Mouse (Mus musculus): ENCODE data around the gene Col18a1. TPM values are rescaled to one million over a fixed set of nuclear protein-coding genes. Genes with fewer than 3 reads are reported as not detected.

Gene Col18a1
- polyA plus RNA-seq (2015; fragmentation: Nextera tagmentation; extraction: Ambion mirVana), result 53.1 and 62.7 TPM in 2 replicates

DNA sequence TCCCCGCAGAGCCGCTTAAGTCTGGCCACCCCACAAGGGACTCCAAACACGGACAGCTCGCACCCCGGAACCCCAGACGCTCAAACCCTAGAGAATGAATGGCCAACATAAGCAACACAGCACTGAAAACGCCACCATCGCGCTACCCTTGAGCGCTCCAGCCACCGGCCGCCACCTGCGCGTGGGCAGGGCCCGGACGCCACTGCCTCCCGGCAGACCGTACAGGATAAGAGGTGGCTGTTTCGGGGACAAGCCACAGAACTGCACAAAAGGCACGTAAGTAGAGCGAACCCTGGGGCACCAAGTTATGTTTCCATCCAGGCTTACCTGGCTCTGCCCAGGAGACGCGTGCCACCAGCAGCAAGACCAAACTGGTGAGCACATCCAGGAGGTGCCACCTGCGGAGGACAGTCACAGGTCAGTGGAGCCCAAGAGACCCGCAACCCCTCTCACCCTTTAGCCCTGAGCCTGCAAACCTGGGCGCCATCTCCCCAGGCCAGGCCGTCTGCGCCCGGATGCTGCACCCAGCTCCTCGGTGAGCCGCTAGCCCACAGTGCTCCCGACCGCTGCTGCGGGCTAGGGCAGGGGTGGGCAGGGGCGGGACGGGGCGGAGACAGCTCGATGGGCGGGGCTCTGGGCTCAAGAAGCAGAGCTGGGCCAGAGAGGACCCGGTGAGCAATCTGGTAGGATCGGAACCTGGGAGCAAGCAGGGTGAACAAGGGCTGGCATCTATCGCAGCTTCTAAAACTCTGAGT is at the start of gene Col18a1:
Gene Col18a1 (minus strand): TSS at position 586 of the 755 bp plus-strand sequence.
- ATAC-seq (ENCODE audit: low FRiP score), result peak; percentile 70
- peak within 1 kb of the TSS; percentile 30; the same call in 1 of the 2 replicates for H3K27ac ChIP-seq
- peak within 1 kb of the TSS; percentile 49 for H3K4me3 ChIP-seq

GRCm38 (mm10) chr10:77215641-77216040 is 49.3 kb upstream of the Col18a1 start:
- no peak overlapping the region for H3K4me3 ChIP-seq
- no peak overlapping the region for H3K27ac ChIP-seq
- WGBS, result 73% methylated on average over 4 of the region's 4 CpGs
- no peaks in the 10 kb centered on the region for H3K9me3 ChIP-seq
- no peak overlapping the region for H3K4me2 ChIP-seq
- ATAC-seq (ENCODE audit: low FRiP score), result no peak
- H3K36me3 ChIP-seq, result no peaks in the 10 kb centered on the region
- no peak overlapping the region for H3K9ac ChIP-seq
- no peaks in the 10 kb centered on the region for H3K27me3 ChIP-seq
- peaks cover 10% of the 10 kb centered on the region; the same call in 1 of the 2 replicates for H3K4me1 ChIP-seq (replicated peaks)

More for the DNA sequence above, at the start of gene Col18a1:
- Histone ChIP-seq H3K9me3 (no peaks in the 10 kb centered on the region), H3K9ac (peak within 1 kb of the TSS; percentile 67), H3K4me2 (peak within 1 kb of the TSS; percentile 93), H3K4me1 (replicated peaks) (peaks cover 32% of the 10 kb centered on the region), H3K27me3 (peaks cover 37% of the 10 kb centered on the region), H3K36me3 (no peaks in the 10 kb centered on the region)
- WGBS, result under 1% methylated on average over 41 of the region's 42 CpGs

- Histone ChIP-seq H3K9ac (no peak overlapping the region), H3K36me3 (no peaks in the 10 kb centered on the region), H3K27me3 (no peaks in the 10 kb centered on the region), H3K4me2 (no peak overlapping the region), H3K27ac (no peak overlapping the region), H3K4me1 (replicated peaks) (peaks cover 10% of the 10 kb centered on the region; the same call in 1 of the 2 replicates), H3K9me3 (no peaks in the 10 kb centered on the region), H3K4me3 (no peak overlapping the region)
- ATAC-seq (ENCODE audit: low FRiP score), result no peak
- WGBS, result 75% methylated on average over 8 of the region's 8 CpGs
These were observed 48.2 kb upstream of the Col18a1 start for GRCm38 (mm10) chr10:77214586-77214985.

DNA sequence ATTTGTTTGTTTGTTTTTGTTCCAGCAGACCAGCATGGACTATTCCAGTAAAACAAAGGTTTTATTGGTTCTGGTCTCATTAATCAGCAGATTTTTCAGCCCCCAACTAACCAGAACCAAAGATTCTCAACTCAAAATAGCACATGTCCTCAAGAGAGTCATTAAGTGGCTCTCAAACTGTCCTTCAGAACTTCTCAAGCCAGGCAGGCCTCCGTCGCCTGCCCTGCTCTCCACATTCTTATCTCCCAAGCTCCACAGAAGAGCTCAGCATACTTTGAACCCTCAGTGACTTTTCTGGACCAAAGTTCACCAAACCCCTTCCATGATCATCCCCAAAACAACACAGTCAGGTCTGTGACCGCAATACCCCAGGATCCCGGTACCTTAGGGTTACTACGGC is 47.1 kb upstream of the Col18a1 start:
- H3K36me3 ChIP-seq, result no peaks in the 10 kb centered on the region
- peaks cover 10% of the 10 kb centered on the region; the same call in 1 of the 2 replicates for H3K4me1 ChIP-seq (replicated peaks)
- 96% methylated on average over 5 of the region's 5 CpGs for WGBS
- H3K4me2 ChIP-seq, result no peak overlapping the region
- no peaks in the 10 kb centered on the region for H3K27me3 ChIP-seq
- H3K9ac ChIP-seq, result no peak overlapping the region
- H3K4me3 ChIP-seq, result no peak overlapping the region
- no peak overlapping the region for H3K27ac ChIP-seq
- no peaks in the 10 kb centered on the region for H3K9me3 ChIP-seq
- no peak for ATAC-seq (ENCODE audit: low FRiP score)

GRCm38 (mm10) chr10:77212354-77213120 is 46.2 kb upstream of the Col18a1 start:
- H3K4me3 ChIP-seq, result no peak overlapping the region
- no peaks in the 10 kb centered on the region for H3K36me3 ChIP-seq
- no peaks in the 10 kb centered on the region for H3K27me3 ChIP-seq
- H3K4me1 ChIP-seq (replicated peaks), result peaks cover 10% of the 10 kb centered on the region; the same call in 1 of the 2 replicates
- H3K9ac ChIP-seq, result no peak overlapping the region
- 82% methylated on average over 6 of the region's 6 CpGs for WGBS
- no peak overlapping the region for H3K4me2 ChIP-seq
- no peak for ATAC-seq (ENCODE audit: low FRiP score)
- H3K27ac ChIP-seq, result no peak overlapping the region
- H3K9me3 ChIP-seq, result no peaks in the 10 kb centered on the region

DNA sequence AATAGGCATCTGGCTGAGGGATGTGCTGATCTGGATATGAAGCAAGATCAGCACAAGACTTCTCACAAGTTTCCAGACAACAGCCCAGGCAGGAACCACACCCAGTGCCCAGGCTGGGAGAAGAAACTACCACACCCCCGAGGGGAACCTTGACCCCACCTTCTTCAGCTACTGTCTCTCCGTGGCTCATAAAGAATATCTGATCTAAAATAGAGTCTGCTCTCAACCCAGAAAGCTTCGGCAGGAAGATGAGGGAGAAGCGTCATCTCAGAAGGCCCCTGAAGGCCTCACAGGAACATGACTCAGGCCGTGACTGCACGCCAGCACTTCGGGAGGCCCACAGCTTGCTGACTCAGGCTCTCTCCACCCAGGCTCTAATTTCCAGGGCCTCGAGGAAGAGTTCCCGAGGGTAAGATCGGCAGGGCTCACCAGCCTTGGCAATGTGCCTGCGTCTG is 44.8 kb upstream of the Col18a1 start:
- no peak for ATAC-seq (ENCODE audit: low FRiP score)

DNA sequence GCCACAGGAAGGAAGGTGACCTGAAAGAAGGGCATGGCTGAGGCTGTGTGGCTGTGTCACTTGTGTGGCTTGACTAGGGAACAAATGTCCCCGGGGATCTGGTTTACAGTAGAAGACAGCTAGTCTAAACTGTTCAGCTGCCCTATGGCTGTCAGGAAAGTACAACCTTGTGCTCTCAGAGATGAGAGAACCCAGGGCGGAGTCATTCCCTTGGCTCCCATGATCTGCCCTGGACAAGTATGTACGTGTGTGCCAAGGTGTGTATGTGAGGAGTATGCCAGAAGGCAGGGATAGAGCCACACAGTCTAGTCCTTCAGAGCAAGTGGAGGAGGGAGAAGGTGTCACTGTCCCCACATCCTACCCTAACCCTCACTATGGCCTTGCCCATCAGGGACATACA is 44.3 kb upstream of the Col18a1 start:
- peaks cover 11% of the 10 kb centered on the region; the same call in 1 of the 2 replicates for H3K4me1 ChIP-seq (replicated peaks)
- no peak overlapping the region for H3K9ac ChIP-seq
- H3K27ac ChIP-seq, result no peak overlapping the region; the same call in 1 of the 2 replicates
- 96% methylated on average over 3 of the region's 3 CpGs for WGBS
- H3K36me3 ChIP-seq, result no peaks in the 10 kb centered on the region
- no peak overlapping the region for H3K4me2 ChIP-seq
- H3K4me3 ChIP-seq, result no peak overlapping the region
- no peak for ATAC-seq (ENCODE audit: low FRiP score)
- no peaks in the 10 kb centered on the region for H3K27me3 ChIP-seq
- no peaks in the 10 kb centered on the region for H3K9me3 ChIP-seq

More for the DNA sequence above, 44.8 kb upstream of the Col18a1 start:
- no peaks in the 10 kb centered on the region for H3K27me3 ChIP-seq
- no peak overlapping the region for H3K4me2 ChIP-seq
- H3K9me3 ChIP-seq, result no peaks in the 10 kb centered on the region
- H3K4me3 ChIP-seq, result no peak overlapping the region
- H3K36me3 ChIP-seq, result no peaks in the 10 kb centered on the region
- 0 out of 2 replicates have a peak overlapping the region, but pooled peaks have one; percentile 23 for H3K27ac ChIP-seq
- 73% methylated on average over 11 of the region's 11 CpGs for WGBS
- peaks cover 13% of the 10 kb centered on the region; the same call in 1 of the 2 replicates for H3K4me1 ChIP-seq (replicated peaks)
- no peak overlapping the region for H3K9ac ChIP-seq

DNA sequence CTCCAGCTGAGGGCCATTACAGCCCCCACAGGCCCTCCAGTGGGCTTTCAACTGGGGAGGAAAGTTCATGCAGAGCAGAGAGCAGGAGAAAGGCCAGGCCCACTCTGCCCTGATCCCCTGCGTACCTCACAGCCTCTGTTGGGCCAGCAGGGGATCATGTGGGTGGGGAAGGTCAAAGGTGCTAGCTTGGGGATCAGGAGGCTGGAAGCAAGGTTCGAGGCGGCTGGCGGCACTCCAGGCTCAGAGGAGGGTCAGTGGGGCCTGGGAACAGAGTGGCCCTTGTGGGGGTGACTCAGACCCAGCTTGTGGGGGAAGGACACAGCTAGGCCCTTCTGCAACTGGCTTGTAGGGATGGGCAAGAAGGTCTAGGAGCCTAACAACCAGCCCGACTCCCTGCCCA is 42.9 kb upstream of the Col18a1 start:
- Histone ChIP-seq H3K4me2 (no peak overlapping the region), H3K9ac (no peak overlapping the region), H3K36me3 (no peaks in the 10 kb centered on the region), H3K27ac (no peak overlapping the region), H3K4me3 (no peak overlapping the region), H3K9me3 (no peaks in the 10 kb centered on the region), H3K27me3 (no peaks in the 10 kb centered on the region), H3K4me1 (replicated peaks) (peaks cover 13% of the 10 kb centered on the region)
- no peak for ATAC-seq (ENCODE audit: low FRiP score)
- WGBS, result 54% methylated on average over 5 of the region's 5 CpGs

DNA sequence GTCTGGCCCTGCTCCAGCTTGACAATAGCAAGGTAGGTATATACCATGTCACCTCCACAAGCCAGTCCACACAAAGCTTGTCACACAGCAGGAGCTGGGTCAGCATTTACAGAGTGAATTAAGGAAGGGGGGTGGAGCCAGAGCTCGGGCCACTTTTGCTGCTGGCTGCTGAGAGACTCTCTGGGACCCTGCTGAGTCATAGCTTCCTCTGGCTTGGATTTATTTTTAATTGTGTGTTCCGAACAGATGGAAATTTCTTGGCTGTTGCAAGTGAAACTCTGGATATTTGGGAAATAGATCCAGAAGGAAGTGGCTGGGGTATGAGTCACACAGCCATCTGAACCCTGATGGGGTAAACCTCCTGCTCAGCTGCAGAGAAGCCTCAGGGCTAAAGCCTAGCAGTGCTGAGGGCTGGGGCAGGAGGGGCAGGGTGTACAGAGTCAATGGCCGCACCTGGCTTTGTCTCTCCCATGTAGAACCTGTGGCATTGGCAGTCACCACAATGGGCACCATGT is 40.3 kb upstream of the Col18a1 start:
- WGBS, result 44% methylated on average over 3 of the region's 3 CpGs
- Histone ChIP-seq H3K9ac (no peak overlapping the region), H3K4me1 (replicated peaks) (peaks cover 13% of the 10 kb centered on the region), H3K27ac (no peak overlapping the region), H3K27me3 (no peaks in the 10 kb centered on the region), H3K9me3 (no peaks in the 10 kb centered on the region), H3K4me3 (no peak overlapping the region), H3K36me3 (no peaks in the 10 kb centered on the region), H3K4me2 (no peak overlapping the region)
- no peak for ATAC-seq (ENCODE audit: low FRiP score)

DNA sequence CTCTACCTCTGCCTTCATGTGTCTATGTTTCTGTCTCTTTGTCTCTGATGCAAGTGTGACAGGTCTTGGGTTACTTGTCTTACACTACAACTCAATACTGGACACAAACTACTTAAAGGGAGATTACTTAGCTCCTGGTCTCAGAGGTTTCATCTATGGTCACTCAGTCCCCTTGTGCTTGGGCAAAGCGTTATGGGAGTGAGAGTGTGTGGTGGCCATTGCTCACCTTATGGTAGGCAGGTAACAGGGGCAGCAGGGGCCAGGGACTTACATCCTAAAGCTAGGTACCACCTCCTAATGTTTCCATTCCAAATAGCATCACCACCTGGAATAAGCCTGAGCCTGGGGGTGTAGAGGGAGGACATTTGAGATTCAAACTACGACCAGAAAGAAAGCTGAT is 39.8 kb upstream of the Col18a1 start:
- WGBS, result 81% methylated on average over 2 of the region's 2 CpGs
- peaks cover 9% of the 10 kb centered on the region for H3K4me1 ChIP-seq (replicated peaks)
- no peaks in the 10 kb centered on the region for H3K36me3 ChIP-seq
- no peak overlapping the region for H3K4me2 ChIP-seq
- no peak overlapping the region for H3K27ac ChIP-seq
- no peaks in the 10 kb centered on the region for H3K27me3 ChIP-seq
- ATAC-seq (ENCODE audit: low FRiP score), result no peak
- H3K9ac ChIP-seq, result no peak overlapping the region
- H3K4me3 ChIP-seq, result no peak overlapping the region
- no peaks in the 10 kb centered on the region for H3K9me3 ChIP-seq

GRCm38 (mm10) chr10:77203960-77204359 is 37.6 kb upstream of the Col18a1 start:
- H3K9me3 ChIP-seq, result no peaks in the 10 kb centered on the region

GRCm38 (mm10) chr10:77201919-77202318 is 35.6 kb upstream of the Col18a1 start:
- 70% methylated on average over 5 of the region's 5 CpGs for WGBS
- Histone ChIP-seq H3K9me3 (no peaks in the 10 kb centered on the region), H3K9ac (no peak overlapping the region), H3K4me2 (no peak overlapping the region), H3K4me1 (replicated peaks) (peaks cover 8% of the 10 kb centered on the region), H3K4me3 (no peak overlapping the region), H3K27ac (no peak overlapping the region), H3K36me3 (no peaks in the 10 kb centered on the region), H3K27me3 (no peaks in the 10 kb centered on the region)
- no peak for ATAC-seq (ENCODE audit: low FRiP score)

More at GRCm38 (mm10) chr10:77203960-77204359, 37.6 kb upstream of the Col18a1 start:
- Histone ChIP-seq H3K36me3 (no peaks in the 10 kb centered on the region), H3K27ac (no peak overlapping the region), H3K9ac (no peak overlapping the region), H3K4me3 (no peak overlapping the region), H3K4me2 (no peak overlapping the region), H3K4me1 (replicated peaks) (peaks cover 8% of the 10 kb centered on the region), H3K27me3 (no peaks in the 10 kb centered on the region)
- 88% methylated on average over 4 of the region's 4 CpGs for WGBS
- ATAC-seq (ENCODE audit: low FRiP score), result no peak
